Mouse (Mus musculus) gastrocnemius, postnatal 10 days (tissue): ENCODE measurements at regions not wholly inside any gene's neighbourhood (a gene's known extent, or its start where the extent isn't known, plus 50 kb on each side); places are given as distances from the start of the nearest gene placed in this dataset.

Experiments used
- DNase-seq: peaks from one replicate; pipeline ENCODE4 v3.0.0; 2021; ENCODE audit warnings: mixed read lengths

- no peak for DNase-seq
Measured at GRCm38 (mm10) chr9:69814432-69814831, 53.7 kb upstream of the Foxb1 start.

GRCm38 (mm10) chr9:69823179-69823966 lies 62.6 kb upstream of the Foxb1 start:
- DNase-seq, result no peak

GRCm38 (mm10) chr9:69828428-69828827 lies 67.7 kb upstream of the Foxb1 start:
- DNase-seq, result no peak

DNA sequence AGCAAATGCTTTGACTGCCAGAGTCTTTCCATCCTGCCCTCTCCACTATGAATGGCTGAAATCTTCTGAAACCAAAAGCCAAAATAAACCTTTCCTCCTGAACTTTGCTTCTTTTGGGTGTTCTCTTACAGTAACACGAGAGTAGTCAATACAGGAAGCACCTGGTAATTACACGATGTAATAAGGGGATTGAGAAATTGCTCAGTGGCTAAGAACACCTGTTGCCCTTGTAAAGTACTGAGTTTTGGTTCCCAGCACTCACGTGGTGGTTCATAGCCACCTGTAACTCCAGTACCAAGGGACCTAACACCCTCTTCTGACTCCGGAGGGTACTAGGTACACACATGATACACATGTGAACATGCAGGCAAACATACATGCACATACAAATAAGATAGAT lies 74.7 kb upstream of the Foxb1 start:
- no peak for DNase-seq

DNA sequence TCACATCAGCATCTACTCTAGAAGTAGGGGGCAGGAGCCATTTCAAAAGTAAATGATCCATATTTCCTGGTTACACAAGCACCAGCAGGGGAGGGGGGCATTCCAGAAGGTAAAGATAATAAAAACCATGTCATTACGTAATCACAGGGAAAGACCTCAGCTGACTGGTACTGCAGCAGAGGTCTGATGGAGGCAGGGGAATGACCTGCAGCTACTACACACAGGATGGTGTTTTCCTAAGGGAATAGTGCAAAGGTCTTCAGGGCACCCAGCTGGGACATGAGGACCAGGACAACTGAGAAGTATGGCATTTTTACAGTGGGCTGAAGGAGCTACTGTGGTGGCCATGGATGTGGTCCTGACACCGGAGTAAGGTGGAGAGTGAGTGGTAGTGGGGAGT lies 78.5 kb upstream of the Foxb1 start:
- no peak for DNase-seq

GRCm38 (mm10) chr9:69844712-69845111 lies 84.0 kb upstream of the Foxb1 start:
- no peak for DNase-seq

GRCm38 (mm10) chr9:69845210-69845609 lies 84.5 kb upstream of the Foxb1 start:
- DNase-seq, result no peak

DNA sequence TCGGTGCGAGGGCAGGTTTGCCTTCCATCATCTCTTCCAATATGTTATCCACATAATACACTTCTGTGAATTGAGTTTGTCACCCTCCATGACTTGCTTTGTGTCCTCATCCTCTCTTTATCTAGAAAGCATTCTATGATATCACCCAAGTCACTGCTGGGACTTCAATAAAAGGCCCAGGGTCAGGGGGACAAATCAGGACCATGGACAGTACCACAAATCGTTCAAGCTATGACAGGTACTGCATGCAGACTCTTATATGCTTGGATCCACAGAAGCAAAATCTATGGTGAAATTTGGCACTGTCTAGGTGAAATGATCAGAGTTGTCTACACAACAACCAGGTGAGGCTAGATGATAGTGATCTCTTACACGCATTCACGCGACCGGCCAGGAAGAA lies 95.9 kb upstream of the Foxb1 start:
- peak; percentile 8 for DNase-seq

DNA sequence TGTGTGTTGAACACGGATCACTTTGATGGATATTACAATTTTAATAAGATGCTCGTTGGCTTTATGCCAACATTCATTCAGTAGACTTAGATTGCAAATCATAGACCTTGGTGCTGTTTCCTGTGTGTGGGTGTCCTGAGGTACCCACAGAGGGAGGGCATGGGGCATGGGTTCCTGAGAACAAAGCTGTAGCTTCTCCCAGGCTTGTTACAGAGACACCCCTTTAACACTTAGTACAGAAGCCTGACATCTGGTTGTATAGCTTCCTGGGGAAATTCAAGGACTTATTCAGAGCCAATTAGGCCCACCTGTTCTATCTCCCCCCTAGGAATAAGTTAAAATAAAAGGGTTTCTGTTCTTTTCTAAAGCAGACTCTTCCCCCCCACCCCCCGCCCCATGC lies 97.9 kb upstream of the Foxb1 start:
- no peak for DNase-seq

DNA sequence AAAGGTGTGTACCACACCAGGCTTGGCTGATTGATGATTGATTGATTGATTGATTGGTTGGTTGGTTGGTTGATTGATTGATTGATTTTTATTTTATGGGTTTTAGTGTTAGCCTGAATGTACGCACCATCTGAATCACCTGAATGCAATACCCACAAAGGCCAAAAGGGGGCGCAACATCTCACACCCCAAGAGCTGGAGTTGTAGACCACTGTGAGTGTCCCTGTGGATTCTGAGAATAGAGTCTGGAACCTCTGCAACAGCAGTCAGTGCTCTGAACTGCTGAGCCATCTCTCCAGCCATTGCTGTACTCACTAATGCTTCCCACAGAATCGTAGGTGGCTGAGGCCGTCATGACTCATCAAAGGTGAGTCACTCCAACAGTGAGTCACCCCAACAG lies 109.4 kb upstream of the Foxb1 start:
- no peak for DNase-seq

GRCm38 (mm10) chr9:69886351-69886750 lies 102.9 kb upstream of the Bnip2 start:
- no peak for DNase-seq

GRCm38 (mm10) chr9:69898016-69898415 lies 91.2 kb upstream of the Bnip2 start:
- DNase-seq, result no peak

DNA sequence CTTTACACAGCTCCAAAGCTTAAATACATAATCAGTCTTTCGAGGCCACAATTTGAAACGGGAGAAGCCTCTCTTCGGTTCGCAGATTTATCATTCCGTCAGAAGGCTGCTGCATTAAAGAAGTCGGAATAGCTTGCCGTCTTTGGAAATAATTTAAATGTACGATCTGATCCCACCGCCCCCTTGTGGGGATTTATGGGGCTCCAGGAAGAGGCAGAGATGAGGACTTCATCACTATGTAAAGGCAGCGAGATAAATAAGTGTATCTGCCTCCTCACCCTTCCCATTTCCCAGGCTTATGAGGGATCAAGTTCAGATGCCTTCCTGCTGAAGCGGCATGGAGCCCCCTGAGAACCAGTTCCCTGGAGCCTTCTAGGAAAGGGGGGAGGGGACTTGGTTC lies 89.9 kb upstream of the Bnip2 start:
- peak; percentile 9 for DNase-seq

DNA sequence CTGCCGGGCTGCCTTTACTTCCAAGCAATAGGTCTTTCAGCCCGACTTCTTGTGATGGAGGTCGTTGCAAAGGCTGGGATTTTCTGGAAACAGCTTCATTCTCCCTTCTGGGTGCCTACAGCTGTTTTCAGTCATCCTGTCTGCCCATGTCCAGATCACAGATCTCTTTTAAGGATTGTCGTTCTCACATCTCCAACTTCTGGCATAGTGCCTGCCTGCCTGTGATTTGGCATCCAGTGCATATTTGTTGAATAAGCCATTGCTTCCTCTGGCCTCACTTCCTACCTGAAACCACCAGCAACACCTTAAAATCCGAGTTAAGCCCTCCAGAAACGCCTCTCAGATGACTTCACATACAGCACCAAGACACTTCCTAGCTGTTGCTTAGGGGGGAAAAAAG lies 88.4 kb upstream of the Bnip2 start:
- no peak for DNase-seq

DNA sequence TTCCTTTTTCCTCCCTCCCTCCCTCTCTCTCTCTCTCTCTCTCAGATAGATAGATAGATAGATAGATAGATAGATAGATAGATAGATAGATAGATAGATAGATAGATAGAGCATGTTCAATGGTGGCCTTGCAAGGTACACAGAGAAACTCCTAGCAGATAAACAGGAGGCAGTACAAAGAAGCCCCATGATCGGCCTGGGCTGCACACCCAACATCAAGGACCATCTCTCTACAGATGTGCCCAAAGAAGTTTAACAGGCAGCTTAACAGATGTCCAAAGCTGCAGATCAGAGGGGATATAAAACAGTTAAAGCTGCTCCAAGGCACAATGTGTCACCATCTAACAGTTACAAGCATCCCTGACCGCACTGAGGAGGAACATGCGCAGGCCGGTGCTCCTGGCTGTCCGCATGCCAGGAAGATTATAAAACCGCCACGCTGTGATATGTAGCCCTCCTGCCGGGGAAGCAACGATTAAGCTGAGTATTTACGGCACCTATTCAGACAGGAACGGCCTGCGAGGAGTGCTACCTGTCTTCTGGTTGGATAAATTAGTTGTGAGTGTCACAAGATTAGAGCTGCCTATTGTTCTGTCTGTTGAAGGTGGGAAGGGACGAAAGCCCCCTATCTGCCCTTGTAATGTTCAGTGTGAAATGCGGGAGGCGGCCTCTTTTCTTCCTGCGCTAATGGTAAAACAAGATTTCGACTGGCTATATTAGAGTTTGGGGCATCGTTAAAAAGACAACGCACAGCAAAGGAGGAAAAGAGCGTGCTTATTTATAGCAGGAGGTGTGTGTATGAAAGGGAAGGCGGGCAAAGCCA lies 81.9 kb upstream of the Bnip2 start:
- no peak for DNase-seq

- no peak for DNase-seq
Measured at GRCm38 (mm10) chr9:69910621-69911020, 78.6 kb upstream of the Bnip2 start.

GRCm38 (mm10) chr9:69928126-69928525 lies 61.1 kb upstream of the Bnip2 start:
- no peak for DNase-seq

GRCm38 (mm10) chr9:69937863-69938262 lies 51.4 kb upstream of the Bnip2 start:
- DNase-seq, result no peak
